Comparison of ENCODE assay signal across 9 mouse cellular contexts in genomic region chr9:122006609-122007008, GRCm38 (mm10). TPM values are rescaled to one million over a fixed set of nuclear protein-coding genes. Genes with fewer than 3 reads are reported as not detected.
DNase-seq lines count a peak whose midpoint lies in the region; ATAC-seq and TF ChIP-seq lines count a peak whose summit lies in the region.
"Had no signal": no experiment of that assay in that cellular context is flagged by ENCODE, and none has a peak within 500 bp of the region (broad histone marks: within the 10 kb centered on the region; RNA-seq: fewer than 3 reads in every experiment).

No protein-coding gene starts in this region.

- no peaks in the 10 kb centered on the region for H3K9me3 ChIP-seq in lung, embryonic 14.5 days (ENCODE audit: low read depth, low read length)
- H3K9me3 ChIP-seq in stomach, embryonic 16.5 days (replicated peaks; ENCODE audit: control insufficient read depth, low read length), result no peaks in the 10 kb centered on the region
- H3K9me3 ChIP-seq: heart, embryonic 15.5 days; liver, embryonic 15.5 days had no signal

- no peak for TF ChIP-seq POLR2A in lung, adult 2 months (IDR thresholded peaks at IDR 0.05; ENCODE audit: borderline replicate concordance, extremely low read depth, low read depth, low read length)

- WGBS in lung, embryonic 14.5 days, result 5% methylated on average over 7 of the region's 7 CpGs
- WGBS in lung, adult 2 months, result 3% methylated on average over 7 of the region's 7 CpGs
- 4% methylated on average over 7 of the region's 7 CpGs for WGBS in stomach, embryonic 16.5 days

- H3K9ac ChIP-seq in lung, embryonic 14.5 days, result no peak overlapping the region
- H3K9ac ChIP-seq in stomach, embryonic 16.5 days (ENCODE audit: low read length), result no peak overlapping the region
- H3K9ac ChIP-seq: heart, embryonic 15.5 days; liver, embryonic 15.5 days had no signal

- H3K27me3 ChIP-seq in lung, embryonic 14.5 days (ENCODE audit: insufficient read depth, low read length), result no peaks in the 10 kb centered on the region
- no peaks in the 10 kb centered on the region for H3K27me3 ChIP-seq in stomach, embryonic 16.5 days (ENCODE audit: control insufficient read depth, insufficient read depth, low read length)
- H3K27me3 ChIP-seq: heart, embryonic 15.5 days; liver, embryonic 15.5 days had no signal

- no peak for ATAC-seq in lung, embryonic 14.5 days (ENCODE audit: insufficient read depth)
- peak; percentile 53; the same call in 1 of the 2 replicates for ATAC-seq in stomach, embryonic 16.5 days (ENCODE audit: insufficient read depth, low FRiP score)
- no peak for ATAC-seq in erythroid progenitor cell, adult 5-6 weeks (replicated peaks; ENCODE audit: low FRiP score, poor library complexity, severe bottlenecking)

- peak; percentile 85 for DNase-seq in lung, embryonic 14.5 days
- no peak for DNase-seq in lung, adult 2 months
- DNase-seq in adrenal gland, postnatal 36 days, result peak; percentile 63 to 76
- peak; percentile 79 for DNase-seq in kidney, postnatal 10 days
- no peak for DNase-seq in left cerebral cortex, postnatal 10 days (ENCODE audit: extremely low spot score in 1 of 2, low spot score in 2 of 2)

- no peak overlapping the region for H3K4me2 ChIP-seq in lung, embryonic 14.5 days
- no peak overlapping the region for H3K4me2 ChIP-seq in stomach, embryonic 16.5 days (ENCODE audit: low read depth, low read length)
- H3K4me2 ChIP-seq: heart, embryonic 15.5 days; liver, embryonic 15.5 days had no signal

- no peaks in the 10 kb centered on the region for H3K4me1 ChIP-seq in lung, embryonic 14.5 days (ENCODE audit: insufficient read depth)
- no peaks in the 10 kb centered on the region for H3K4me1 ChIP-seq in lung, adult 2 months (ENCODE audit: control insufficient read depth, insufficient read depth, low read length)
- H3K4me1 ChIP-seq in stomach, embryonic 16.5 days (ENCODE audit: control insufficient read depth, insufficient read depth, low read length), result no peaks in the 10 kb centered on the region
- H3K4me1 ChIP-seq: heart, embryonic 15.5 days; liver, embryonic 15.5 days had no signal

- no peak overlapping the region for H3K27ac ChIP-seq in lung, embryonic 14.5 days (ENCODE audit: low read depth)
- H3K27ac ChIP-seq in stomach, embryonic 16.5 days (ENCODE audit: low read length), result no peak overlapping the region
- H3K27ac ChIP-seq: heart, embryonic 15.5 days; liver, embryonic 15.5 days had no signal

- intact Hi-C loops in left cerebral cortex, postnatal 10 days (cut with DNase I), result no loop called here

- H3K36me3 ChIP-seq in lung, embryonic 14.5 days (ENCODE audit: insufficient read depth), result no peaks in the 10 kb centered on the region
- no peaks in the 10 kb centered on the region for H3K36me3 ChIP-seq in stomach, embryonic 16.5 days (ENCODE audit: control insufficient read depth, insufficient read depth, low read length)
- H3K36me3 ChIP-seq: heart, embryonic 15.5 days; liver, embryonic 15.5 days had no signal

- TF ChIP-seq CTCF in lung, embryonic 14.5 days (IDR thresholded peaks at IDR 0.05; ENCODE audit: low read depth), result no peak
- TF ChIP-seq CTCF in lung, adult 2 months (IDR thresholded peaks at IDR 0.05; ENCODE audit: insufficient read depth, low read length), result no peak

- H3K4me3 ChIP-seq in lung, embryonic 14.5 days (ENCODE audit: low read depth, low read length), result no peak overlapping the region
- no peak overlapping the region for H3K4me3 ChIP-seq in lung, adult 2 months (replicated peaks; ENCODE audit: extremely low read depth, low read depth, low read length)
- no peak overlapping the region for H3K4me3 ChIP-seq in stomach, embryonic 16.5 days (replicated peaks; ENCODE audit: low read length)
- H3K4me3 ChIP-seq: heart, embryonic 15.5 days; liver, embryonic 15.5 days had no signal

RNA-seq across cellular contexts. Expression of gene Pomgnt2, which starts 9.7 kb away (rescaled TPM):
- polyA plus RNA-seq in lung, embryonic 14.5 days (2014; fragmentation: Nextera tagmentation; extraction: Ambion mirVana), result 9.9 and 10.5 TPM in 2 replicates
- polyA plus RNA-seq in lung, adult 2 months (2012; rRNA removed), result 14.5 and 14.8 TPM in 2 replicates
- 10 to 100 TPM; 17.0 to 20.7 TPM for total RNA-seq in adrenal gland, postnatal 36 days (2021)
- 15.6 and 16.2 TPM in 2 replicates for polyA plus RNA-seq in stomach, embryonic 16.5 days (2015; fragmentation: Nextera tagmentation; extraction: Ambion mirVana)
- not detected in 2 replicates for total RNA-seq in erythroid progenitor cell, adult 5-6 weeks (2015; ENCODE audit: low replicate concordance)
- total RNA-seq in erythroid progenitor cell, adult 5-6 weeks (2017; ENCODE audit: low replicate concordance), result 0.64 TPM in 1 of 2 replicates, not detected in the other
- 10 to 100 TPM; 38.1 to 40.0 TPM for total RNA-seq in left cerebral cortex, postnatal 10 days (2021)

RNA-seq across cellular contexts. Expression of gene Fam198a, which starts 55.8 kb away (rescaled TPM):
- polyA plus RNA-seq in lung, embryonic 14.5 days (2014; fragmentation: Nextera tagmentation; extraction: Ambion mirVana), result 1.7 and 2.2 TPM in 2 replicates
- polyA plus RNA-seq in lung, adult 2 months (2012; rRNA removed), result 5.8 and 8.4 TPM in 2 replicates
- total RNA-seq in adrenal gland, postnatal 36 days (2021), result 1 to 10 TPM; 1.4 to 1.5 TPM
- polyA plus RNA-seq in stomach, embryonic 16.5 days (2015; fragmentation: Nextera tagmentation; extraction: Ambion mirVana), result 5.8 and 6.7 TPM in 2 replicates
- not detected in 2 replicates for total RNA-seq in erythroid progenitor cell, adult 5-6 weeks (2015; ENCODE audit: low replicate concordance)
- total RNA-seq in erythroid progenitor cell, adult 5-6 weeks (2017; ENCODE audit: low replicate concordance), result not detected in 2 replicates
- 1 to 10 TPM; 3.2 to 4.4 TPM for total RNA-seq in left cerebral cortex, postnatal 10 days (2021)

Comparison
In these comparisons a context has a peak if more than half of its experiments do, and no peak if none do; other contexts are left out.
1. DNase-seq: peak in lung, embryonic 14.5 days (single experiment), adrenal gland, postnatal 36 days (2 of 2) and kidney, postnatal 10 days (single experiment); none in lung, adult 2 months (single experiment) and left cerebral cortex, postnatal 10 days (0 of 2).
2. RNA of gene Pomgnt2, which starts 9.7 kb away (total RNA-seq): 38.1 to 40.0 TPM in left cerebral cortex, postnatal 10 days and 17.0 to 20.7 TPM in adrenal gland, postnatal 36 days; 0.64 TPM in erythroid progenitor cell, adult 5-6 weeks; every median in the first group is over 10 times any median in the second.